ENCODE assay signal across 13 mouse cellular contexts in genomic region chr4:43564231-43564630, GRCm38 (mm10). TPM values are rescaled to one million over a fixed set of nuclear protein-coding genes. Genes with fewer than 3 reads are reported as not detected.
DNase-seq lines count a peak whose midpoint lies in the region; ATAC-seq and TF ChIP-seq lines count a peak whose summit lies in the region.
"Had no signal": no experiment of that assay in that cellular context is flagged by ENCODE, and none has a peak within 500 bp of the region (broad histone marks: within the 10 kb centered on the region; RNA-seq: fewer than 3 reads in every experiment).

No protein-coding gene starts in this region.

- peaks cover 51% of the 10 kb centered on the region for H3K36me3 ChIP-seq in forebrain, embryonic 13.5 days (ENCODE audit: poor library complexity, severe bottlenecking)
- H3K36me3 ChIP-seq in forebrain, embryonic 11.5 days (ENCODE audit: control insufficient read depth, insufficient read depth, low read length) = peaks cover 6% of the 10 kb centered on the region; the same call in 1 of the 2 replicates
- peaks cover 44% of the 10 kb centered on the region for H3K36me3 ChIP-seq in hindbrain, postnatal 0 days (ENCODE audit: insufficient read depth, low read length)
- peaks cover 55% of the 10 kb centered on the region for H3K36me3 ChIP-seq in hindbrain, embryonic 10.5 days

- peaks cover 37% of the 10 kb centered on the region for H3K4me1 ChIP-seq in forebrain, embryonic 13.5 days
- H3K4me1 ChIP-seq in forebrain, embryonic 11.5 days (replicated peaks; ENCODE audit: control insufficient read depth, insufficient read depth, low read length) = peaks cover 13% of the 10 kb centered on the region; the same call in 1 of the 2 replicates
- H3K4me1 ChIP-seq in hindbrain, postnatal 0 days (ENCODE audit: insufficient read depth, low read length) = peaks cover 18% of the 10 kb centered on the region
- peaks cover 34% of the 10 kb centered on the region for H3K4me1 ChIP-seq in hindbrain, embryonic 10.5 days (replicated peaks)

- no peak overlapping the region for H3K9ac ChIP-seq in forebrain, embryonic 13.5 days
- no peak overlapping the region for H3K9ac ChIP-seq in forebrain, embryonic 11.5 days (ENCODE audit: low read length)
- H3K9ac ChIP-seq in hindbrain, postnatal 0 days (replicated peaks; ENCODE audit: low read length) = 0 out of 2 replicates have a peak overlapping the region, but pooled peaks have one; percentile 91

- no peak for ATAC-seq in forebrain, embryonic 13.5 days
- no peak for ATAC-seq in forebrain, embryonic 11.5 days (replicated peaks; ENCODE audit: low FRiP score)
- ATAC-seq in hindbrain, postnatal 0 days = no peak
- ATAC-seq: Patski had no signal

- no peak overlapping the region for H3K4me3 ChIP-seq in forebrain, embryonic 13.5 days
- H3K4me3 ChIP-seq in forebrain, embryonic 11.5 days (ENCODE audit: low read depth, low read length) = no peak overlapping the region
- no peak overlapping the region for H3K4me3 ChIP-seq in hindbrain, postnatal 0 days (ENCODE audit: low read length)
- no peak overlapping the region for H3K4me3 ChIP-seq in hindbrain, embryonic 10.5 days

- H3K27ac ChIP-seq in forebrain, embryonic 13.5 days = no peak overlapping the region
- no peak overlapping the region for H3K27ac ChIP-seq in forebrain, embryonic 11.5 days (ENCODE audit: low read depth, low read length)
- H3K27ac ChIP-seq in hindbrain, postnatal 0 days = no peak overlapping the region
- no peak overlapping the region for H3K27ac ChIP-seq in hindbrain, embryonic 10.5 days

- no peaks in the 10 kb centered on the region for H3K9me3 ChIP-seq in forebrain, embryonic 13.5 days (replicated peaks)
- H3K9me3 ChIP-seq in forebrain, embryonic 11.5 days (ENCODE audit: control insufficient read depth, low read length) = no peaks in the 10 kb centered on the region
- no peaks in the 10 kb centered on the region for H3K9me3 ChIP-seq in hindbrain, postnatal 0 days (ENCODE audit: low read length)
- no peaks in the 10 kb centered on the region for H3K9me3 ChIP-seq in hindbrain, embryonic 10.5 days

- TF ChIP-seq CTCF in hindbrain, postnatal 0 days (IDR thresholded peaks at IDR 0.05; ENCODE audit: low read depth) = no peak

- 34% methylated on average over 2 of the region's 2 CpGs for WGBS in forebrain, embryonic 13.5 days
- WGBS in forebrain, embryonic 11.5 days = 63% methylated on average over 2 of the region's 2 CpGs
- 39% methylated on average over 2 of the region's 2 CpGs for whole genome bisulfite sequencing in hindbrain, postnatal 0 days
- 74% methylated on average over 2 of the region's 2 CpGs for WGBS in hindbrain, embryonic 10.5 days

- H3K27me3 ChIP-seq in forebrain, embryonic 13.5 days = no peaks in the 10 kb centered on the region
- H3K27me3 ChIP-seq in forebrain, embryonic 11.5 days (ENCODE audit: control insufficient read depth, insufficient read depth, low read length) = no peaks in the 10 kb centered on the region
- H3K27me3 ChIP-seq in hindbrain, postnatal 0 days (ENCODE audit: insufficient read depth, low read length) = no peaks in the 10 kb centered on the region
- no peaks in the 10 kb centered on the region for H3K27me3 ChIP-seq in hindbrain, embryonic 10.5 days (ENCODE audit: insufficient read depth, poor library complexity, severe bottlenecking)
- H3K27me3 ChIP-seq: Patski had no signal

- DNase-seq in forebrain, embryonic 11.5 days (ENCODE audit: low spot score) = no peak
- DNase-seq in hindbrain, postnatal 0 days (ENCODE audit: low spot score) = peak; percentile 31
- no peak for DNase-seq in hindbrain, embryonic 10.5 days (ENCODE audit: low spot score)
- peak; percentile 48 for DNase-seq in retina, postnatal 1 day
- DNase-seq in retina, embryonic 14.5 days (ENCODE audit: low spot score) = no peak
- no peak for DNase-seq in urinary bladder, adult 2 months (ENCODE audit: low spot score)
- DNase-seq in urinary bladder, adult 18-20 months (ENCODE audit: low spot score in 2 of 2) = no peak
- DNase-seq: cerebellum, postnatal 25 days; gastrocnemius, postnatal 36 days; kidney, adult 18-20 months had no signal

- peak overlapping the region; percentile 80 for H3K4me2 ChIP-seq in forebrain, embryonic 13.5 days
- no peak overlapping the region for H3K4me2 ChIP-seq in forebrain, embryonic 11.5 days (ENCODE audit: low read depth, low read length, severe bottlenecking)
- no peak overlapping the region for H3K4me2 ChIP-seq in hindbrain, postnatal 0 days (ENCODE audit: low read depth, low read length)

RNA-seq across cellular contexts. Expression of gene Tln1, which starts 1.7 kb away (rescaled TPM):
- polyA plus RNA-seq in forebrain, embryonic 13.5 days (2015; fragmentation: Nextera tagmentation; extraction: Ambion mirVana) = 48.0 and 54.7 TPM in 2 replicates
- 45.9 and 46.7 TPM in 2 replicates for polyA plus RNA-seq in forebrain, embryonic 11.5 days (2014; fragmentation: Nextera tagmentation; extraction: Ambion mirVana)
- 43.0 and 51.0 TPM in 2 replicates for total RNA-seq in hindbrain, postnatal 0 days (2014; rRNA removed)
- polyA plus RNA-seq in hindbrain, postnatal 0 days (2015; fragmentation: Nextera tagmentation; extraction: Ambion mirVana) = 69.9 and 70.3 TPM in 2 replicates
- 52.8 and 58.9 TPM in 2 replicates for polyA plus RNA-seq in hindbrain, embryonic 10.5 days (2016; fragmentation: Nextera tagmentation; extraction: Ambion mirVana)
- 124 and 153 TPM in 2 replicates for polyA plus RNA-seq in urinary bladder, adult 2 months (2012; rRNA removed)

RNA-seq across cellular contexts. Expression of gene Creb3, which starts 2.1 kb away (rescaled TPM):
- polyA plus RNA-seq in forebrain, embryonic 13.5 days (2015; fragmentation: Nextera tagmentation; extraction: Ambion mirVana) = 61.8 and 65.1 TPM in 2 replicates
- polyA plus RNA-seq in forebrain, embryonic 11.5 days (2014; fragmentation: Nextera tagmentation; extraction: Ambion mirVana) = 42.8 and 45.6 TPM in 2 replicates
- 40.1 and 75.9 TPM in 2 replicates for total RNA-seq in hindbrain, postnatal 0 days (2014; rRNA removed)
- polyA plus RNA-seq in hindbrain, postnatal 0 days (2015; fragmentation: Nextera tagmentation; extraction: Ambion mirVana) = 77.9 and 82.8 TPM in 2 replicates
- 40.7 and 53.3 TPM in 2 replicates for polyA plus RNA-seq in hindbrain, embryonic 10.5 days (2016; fragmentation: Nextera tagmentation; extraction: Ambion mirVana)
- polyA plus RNA-seq in urinary bladder, adult 2 months (2012; rRNA removed) = 57.7 and 77.0 TPM in 2 replicates

RNA-seq across cellular contexts. Expression of gene Rgp1, which starts 14.3 kb away (rescaled TPM):
- polyA plus RNA-seq in forebrain, embryonic 13.5 days (2015; fragmentation: Nextera tagmentation; extraction: Ambion mirVana) = 27.5 and 27.9 TPM in 2 replicates
- 26.0 and 38.7 TPM in 2 replicates for polyA plus RNA-seq in forebrain, embryonic 11.5 days (2014; fragmentation: Nextera tagmentation; extraction: Ambion mirVana)
- 18.9 and 31.2 TPM in 2 replicates for total RNA-seq in hindbrain, postnatal 0 days (2014; rRNA removed)
- polyA plus RNA-seq in hindbrain, postnatal 0 days (2015; fragmentation: Nextera tagmentation; extraction: Ambion mirVana) = 11.5 and 13.5 TPM in 2 replicates
- polyA plus RNA-seq in hindbrain, embryonic 10.5 days (2016; fragmentation: Nextera tagmentation; extraction: Ambion mirVana) = 20.3 and 25.6 TPM in 2 replicates
- 34.9 and 35.1 TPM in 2 replicates for polyA plus RNA-seq in urinary bladder, adult 2 months (2012; rRNA removed)

RNA-seq across cellular contexts. Expression of gene Gba2, which starts 14.4 kb away (rescaled TPM):
- polyA plus RNA-seq in forebrain, embryonic 13.5 days (2015; fragmentation: Nextera tagmentation; extraction: Ambion mirVana) = 44.5 and 47.4 TPM in 2 replicates
- polyA plus RNA-seq in forebrain, embryonic 11.5 days (2014; fragmentation: Nextera tagmentation; extraction: Ambion mirVana) = 31.0 and 32.4 TPM in 2 replicates
- total RNA-seq in hindbrain, postnatal 0 days (2014; rRNA removed) = 34.0 and 36.3 TPM in 2 replicates
- 45.4 and 47.6 TPM in 2 replicates for polyA plus RNA-seq in hindbrain, postnatal 0 days (2015; fragmentation: Nextera tagmentation; extraction: Ambion mirVana)
- 28.0 and 36.3 TPM in 2 replicates for polyA plus RNA-seq in hindbrain, embryonic 10.5 days (2016; fragmentation: Nextera tagmentation; extraction: Ambion mirVana)
- polyA plus RNA-seq in urinary bladder, adult 2 months (2012; rRNA removed) = 15.1 and 16.8 TPM in 2 replicates

RNA-seq across cellular contexts. Expression of gene Msmp, which starts 20.1 kb away (rescaled TPM):
- 0.65 and 1.8 TPM in 2 replicates for polyA plus RNA-seq in forebrain, embryonic 13.5 days (2015; fragmentation: Nextera tagmentation; extraction: Ambion mirVana)
- polyA plus RNA-seq in forebrain, embryonic 11.5 days (2014; fragmentation: Nextera tagmentation; extraction: Ambion mirVana) = 1.9 and 2.8 TPM in 2 replicates
- not detected in 2 replicates for total RNA-seq in hindbrain, postnatal 0 days (2014; rRNA removed)
- polyA plus RNA-seq in hindbrain, postnatal 0 days (2015; fragmentation: Nextera tagmentation; extraction: Ambion mirVana) = 1.2 and 1.9 TPM in 2 replicates
- 0.88 and 1.0 TPM in 2 replicates for polyA plus RNA-seq in hindbrain, embryonic 10.5 days (2016; fragmentation: Nextera tagmentation; extraction: Ambion mirVana)
- 0.44 TPM in 1 of 2 replicates, not detected in the other for polyA plus RNA-seq in urinary bladder, adult 2 months (2012; rRNA removed)
- total RNA-seq: liver, adult 2 months had no signal
- polyA plus RNA-seq: liver, adult 2 months; Patski had no signal

Comparison
In these comparisons a context has a peak if more than half of its experiments do, and no peak if none do; other contexts are left out.
1. DNase-seq: peak in hindbrain, postnatal 0 days (single experiment) and retina, postnatal 1 day (single experiment); none in forebrain, embryonic 11.5 days (single experiment), hindbrain, embryonic 10.5 days (single experiment), retina, embryonic 14.5 days (single experiment), urinary bladder, adult 2 months (single experiment) and urinary bladder, adult 18-20 months (0 of 2).